Mouse (Mus musculus) embryo, embryonic 10 days (tissue): ENCODE results near the gene Vstm5.
"Not testable (repeated sequence)": the region's sequence is repeated elsewhere in the genome, so short reads cannot be mapped to it uniquely, and the experiment has no call there.

Source experiments
- DNase-seq: peaks from one replicate; pipeline ENCODE4 v3.0.0-alpha.2; 2015; ENCODE audit warnings: low spot score

The Vstm5 gene

DNA sequence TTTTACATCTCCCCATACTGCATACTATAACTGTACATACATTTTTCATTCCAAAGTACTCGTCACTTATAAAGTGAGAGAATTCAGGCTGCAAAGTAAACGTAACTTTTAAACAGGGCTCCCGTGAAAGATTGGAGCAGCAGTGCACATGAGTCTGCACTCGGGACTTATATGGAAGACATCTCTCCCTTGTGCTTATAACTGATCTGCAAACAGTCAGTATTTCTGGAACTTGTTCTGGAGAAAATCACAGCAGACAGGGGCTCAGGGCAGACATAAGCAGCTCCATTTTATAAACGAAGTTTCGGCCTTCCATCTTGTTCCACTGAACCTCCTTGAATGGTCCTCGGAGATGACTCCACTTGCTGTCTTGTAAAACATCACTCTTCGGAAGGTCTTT, 23.1 kb downstream of the Vstm5 start:
- DNase-seq = no peak

GRCm38 (mm10) chr9:15263487-15263886, 24.6 kb downstream of the Vstm5 start:
- no peak for DNase-seq

- DNase-seq = no peak
These were observed 35.1 kb downstream of the Vstm5 start for GRCm38 (mm10) chr9:15273981-15274380.

GRCm38 (mm10) chr9:15276855-15277254, 38.0 kb downstream of the Vstm5 start:
- no peak for DNase-seq

DNA sequence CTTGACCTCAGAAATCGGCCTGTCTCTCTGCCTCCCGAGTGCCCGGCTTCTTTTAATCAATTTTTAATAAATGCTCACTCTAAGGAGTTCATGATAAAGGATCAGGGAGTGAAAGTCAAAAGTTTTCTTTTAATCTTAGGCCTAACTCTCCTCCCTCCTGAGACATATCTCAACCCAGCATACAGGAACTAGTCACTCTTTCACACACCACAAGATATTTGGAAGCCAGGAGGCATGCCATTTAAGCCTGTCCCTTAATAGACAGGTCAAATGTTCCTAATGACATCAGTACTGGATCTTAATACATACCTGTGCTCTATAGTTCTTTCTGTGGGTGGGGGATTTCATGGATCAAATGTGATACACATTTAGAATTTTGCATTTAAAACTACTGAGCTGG, 39.5 kb downstream of the Vstm5 start:
- DNase-seq = no peak

DNA sequence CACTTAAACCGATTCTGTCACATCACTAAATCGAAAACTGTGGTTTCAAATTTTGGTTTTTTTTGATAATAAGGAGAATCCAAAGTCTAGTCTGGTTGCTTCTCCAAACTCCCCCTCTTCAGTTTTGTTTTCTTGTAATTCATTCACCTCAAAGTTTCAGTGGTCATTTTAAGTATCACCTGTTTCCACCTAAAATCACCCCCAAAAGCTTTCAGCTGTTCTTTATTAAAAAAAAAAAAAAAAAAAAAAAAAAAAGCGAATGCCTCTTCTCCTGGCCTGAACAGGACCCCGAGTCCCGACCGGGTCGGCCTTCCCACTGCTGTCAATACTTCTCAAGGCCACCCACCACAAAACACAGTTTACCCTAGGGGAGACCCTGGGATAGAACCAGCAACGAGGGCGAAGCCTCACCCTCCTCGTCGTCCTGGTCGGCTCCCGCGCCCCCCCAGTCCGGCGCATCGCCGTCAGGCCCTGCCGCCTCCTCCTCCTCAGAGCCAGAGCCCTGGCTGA, 40.3 kb downstream of the Vstm5 start:
- DNase-seq = no peak

- peak; percentile 97 for DNase-seq
These were observed 41.0 kb downstream of the Vstm5 start, which contains the start of gene Med17 for GRCm38 (mm10) chr9:15279649-15280490. Gene Med17, minus strand, starts transcription at chr9:15279931.

- no peak for DNase-seq
These were observed 41.6 kb downstream of the Vstm5 start for GRCm38 (mm10) chr9:15280491-15280879.

DNA sequence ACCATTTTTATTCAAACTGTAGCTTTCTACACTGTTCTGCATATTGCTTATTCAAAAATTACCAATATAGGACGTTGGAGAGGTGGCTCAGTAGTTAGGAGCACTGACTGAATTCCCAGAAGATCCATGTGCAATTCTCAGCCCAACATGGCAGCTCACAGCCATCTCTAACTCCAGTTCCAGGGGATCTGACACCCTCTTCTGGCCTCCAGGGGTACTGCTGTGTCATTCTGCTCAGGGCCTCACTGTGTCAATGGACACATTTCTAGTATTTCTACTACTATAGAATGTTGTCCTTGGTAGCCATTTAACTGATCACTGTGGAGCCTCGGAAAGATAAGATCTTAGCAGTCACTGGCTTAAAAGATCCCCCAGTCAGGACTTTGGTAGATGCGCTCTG, 46.6 kb downstream of the Vstm5 start:
- DNase-seq = no peak

DNA sequence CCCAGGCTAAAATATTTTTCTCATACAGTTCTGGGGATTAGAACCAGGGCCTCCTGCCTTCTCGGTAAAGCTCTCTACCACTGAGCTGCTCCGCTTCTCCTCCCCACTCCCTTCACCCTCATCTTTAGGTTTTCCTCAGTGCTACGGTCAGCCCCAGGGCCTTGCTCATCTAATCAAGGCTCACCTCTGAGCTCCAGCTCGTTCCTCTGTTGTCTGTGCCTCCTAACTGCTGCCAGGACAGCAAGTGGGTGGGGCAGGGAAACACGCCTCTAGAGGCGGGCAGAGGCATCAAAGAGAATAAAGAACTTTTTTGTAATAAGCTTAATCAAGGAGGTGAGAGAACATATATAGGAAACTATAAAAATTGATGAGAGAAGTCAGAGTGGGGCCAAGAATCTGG, 49.0 kb downstream of the Vstm5 start:
- no peak for DNase-seq

DNA sequence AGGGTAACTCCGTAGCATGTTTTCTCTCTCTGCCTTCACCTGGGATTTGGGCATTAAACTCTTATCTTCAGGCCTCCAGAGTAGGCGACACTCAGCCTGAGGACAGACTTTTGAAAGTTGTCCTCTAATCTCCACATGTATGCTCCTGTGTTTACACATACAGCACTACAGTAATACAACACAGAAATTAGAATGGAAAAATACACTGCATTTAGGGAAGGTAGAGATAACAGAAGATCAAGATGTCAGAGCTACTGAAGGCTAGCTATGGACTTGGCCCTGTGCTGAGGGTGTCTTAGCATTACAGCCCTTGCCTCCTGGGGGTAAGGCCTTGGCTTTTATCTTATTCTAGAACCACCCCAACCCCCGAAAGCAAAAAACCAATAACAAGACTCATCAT, 49.6 kb downstream of the Vstm5 start:
- DNase-seq = no peak

- no peak for DNase-seq
These were observed 50.4 kb downstream of the Vstm5 start for GRCm38 (mm10) chr9:15289251-15289650.

DNA sequence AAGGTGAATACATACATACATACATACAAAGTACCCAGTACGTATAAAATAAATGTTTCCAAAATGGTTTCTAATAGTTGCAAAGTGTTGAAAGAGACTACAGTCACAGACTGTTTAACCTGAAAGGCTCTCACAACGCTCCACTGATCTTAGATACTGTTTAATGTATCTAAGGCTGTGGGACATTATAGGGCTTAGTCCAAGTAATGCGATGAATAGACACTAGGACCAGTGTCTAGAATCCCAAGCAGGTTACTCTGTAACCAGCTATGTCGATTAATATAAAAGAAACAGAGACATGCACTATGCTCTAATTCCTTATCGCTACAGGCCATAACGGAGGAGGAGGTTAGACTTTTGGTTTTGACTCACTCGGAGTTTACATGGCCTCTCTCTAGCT, 58.3 kb downstream of the Vstm5 start:
- DNase-seq = no peak

DNA sequence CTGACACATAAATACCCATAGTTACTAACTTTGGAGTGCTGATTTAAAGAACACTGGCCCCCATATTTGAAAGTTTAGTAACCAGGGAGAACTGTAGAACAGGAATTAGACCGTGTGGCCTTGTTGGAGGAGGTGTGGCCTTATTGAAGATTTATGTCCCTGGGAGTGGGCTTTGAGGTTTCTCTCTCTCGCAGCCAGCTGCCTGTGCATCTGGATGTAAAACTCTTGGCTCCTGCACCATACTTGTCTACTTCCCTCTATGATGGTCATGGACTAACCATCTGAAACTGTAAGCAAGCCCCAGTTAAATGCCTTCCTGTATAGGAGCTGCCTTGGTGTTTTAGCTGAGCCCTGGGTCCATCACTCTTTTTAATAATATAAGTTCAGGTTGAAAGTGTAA, 59.6 kb downstream of the Vstm5 start:
- DNase-seq = no peak

DNA sequence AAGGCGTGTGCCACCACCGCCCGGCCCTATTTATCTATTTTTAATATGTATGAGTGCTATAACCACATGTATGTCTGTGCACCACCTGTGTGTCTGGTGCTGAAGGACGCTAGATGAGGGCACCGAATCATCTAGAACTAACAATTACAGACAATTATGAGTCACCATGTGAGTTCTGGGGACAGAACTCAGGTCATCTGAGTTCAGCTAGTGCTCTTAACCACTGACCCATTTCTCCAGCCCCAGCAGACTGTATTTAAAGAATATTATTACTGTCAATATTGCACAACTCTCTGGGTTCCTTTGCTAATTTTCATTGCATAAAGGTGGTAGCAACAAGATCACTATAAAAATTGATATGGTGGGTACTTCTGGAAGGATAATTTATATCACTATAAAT, 61.2 kb downstream of the Vstm5 start:
- DNase-seq = no peak

GRCm38 (mm10) chr9:15301399-15301798, 62.6 kb downstream of the Vstm5 start:
- DNase-seq = peak; percentile 52

DNA sequence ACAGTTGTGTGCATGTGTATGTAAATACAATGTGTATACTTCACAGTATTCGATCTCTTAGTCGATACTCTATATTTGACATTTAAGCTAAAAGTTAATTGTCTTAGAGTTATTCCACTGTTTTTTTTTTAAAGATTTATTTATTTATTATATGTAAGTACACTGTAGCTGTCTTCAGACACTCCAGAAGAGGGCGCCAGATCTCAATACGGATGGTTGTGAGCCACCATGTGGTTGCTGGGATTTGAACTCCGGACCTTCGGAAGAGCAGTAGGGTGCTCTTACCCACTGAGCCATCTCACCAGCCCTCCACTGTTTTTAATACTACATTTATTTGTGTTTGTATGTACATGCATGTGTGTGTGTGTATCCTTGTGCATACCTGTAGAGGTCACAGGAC, 63.2 kb downstream of the Vstm5 start:
- not testable (repeated sequence) for DNase-seq

- DNase-seq = no peak
These were observed 64.0 kb downstream of the Vstm5 start for GRCm38 (mm10) chr9:15302881-15303280.

DNA sequence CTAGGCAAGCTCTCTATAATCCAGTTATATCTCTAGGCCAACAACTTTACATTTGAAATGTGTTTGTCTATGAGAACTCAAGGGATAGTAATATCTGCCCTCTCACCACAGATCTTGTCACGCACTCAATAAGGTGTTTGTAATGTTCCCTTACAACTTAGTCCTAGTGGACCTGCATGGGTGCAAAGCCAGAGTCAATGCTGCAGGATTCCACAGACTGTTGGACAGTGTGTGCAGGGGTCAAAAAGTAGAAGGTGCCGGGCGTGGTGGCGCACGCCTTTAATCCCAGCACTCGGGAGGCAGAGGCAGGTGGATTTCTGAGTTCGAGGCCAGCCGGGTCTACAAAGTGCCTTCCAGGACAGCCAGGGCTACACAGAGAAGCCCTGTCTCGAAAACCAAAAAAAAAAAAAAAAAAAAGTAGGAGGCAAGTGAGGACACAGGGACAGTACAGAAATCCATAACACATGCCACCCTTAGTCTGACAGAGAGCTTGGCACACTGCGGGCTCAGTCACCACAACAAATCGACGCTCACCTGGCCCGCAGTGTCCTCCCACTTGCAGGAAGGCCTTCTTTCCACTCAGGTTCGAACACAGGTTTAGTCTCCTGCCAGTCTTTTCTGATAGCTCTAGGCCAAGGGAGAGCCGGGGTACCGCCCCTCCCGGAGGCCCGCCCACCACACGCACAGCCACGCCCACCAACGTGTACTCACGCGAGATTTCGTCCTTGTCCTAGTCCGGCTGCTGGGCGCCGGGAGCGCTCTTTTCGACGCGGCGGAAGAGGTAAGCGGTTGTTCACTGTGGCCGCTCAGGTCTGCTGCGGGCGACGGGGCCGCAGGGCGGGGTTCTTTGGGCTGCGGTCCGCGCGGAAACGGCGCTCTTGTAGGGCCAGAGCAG, 66.9 kb downstream of the Vstm5 start, which contains the start of gene Taf1d:
Gene Taf1d, plus strand, starts transcription at position 712 of the 895 bp plus-strand sequence.
- DNase-seq = peak; percentile 97

- peak; percentile 66 for DNase-seq
These were observed 67.7 kb downstream of the Vstm5 start, which contains the start of gene 4931406C07Rik for GRCm38 (mm10) chr9:15306398-15307119. Gene 4931406C07Rik, minus strand, starts transcription at chr9:15306448.

DNA sequence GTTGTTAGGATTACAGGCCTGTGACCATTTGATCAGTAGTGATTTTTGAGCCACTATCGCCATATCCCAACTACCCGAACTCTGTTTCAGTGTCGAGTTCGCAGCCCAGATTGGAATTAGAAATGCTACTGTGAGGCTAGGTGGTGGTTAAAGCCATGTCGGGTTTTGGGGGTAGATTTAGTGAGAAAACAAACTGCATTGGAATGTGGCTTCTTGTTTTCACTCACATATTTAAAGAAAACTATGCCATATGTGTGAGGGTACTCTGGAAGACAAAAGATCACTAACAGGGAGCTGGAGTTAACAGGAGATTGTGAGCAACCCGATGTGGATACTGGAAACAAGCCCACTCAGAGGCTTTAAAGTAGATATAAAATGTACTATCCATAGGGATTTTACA, 68.4 kb downstream of the Vstm5 start:
- no peak for DNase-seq

- no peak for DNase-seq
These were observed 69.4 kb downstream of the Vstm5 start for GRCm38 (mm10) chr9:15308254-15308653.
